Mouse (Mus musculus): ENCODE data around the gene Trmt61a.

The Trmt61a gene

GRCm38 (mm10) chr12:111672581-111672980 is 5.3 kb upstream of the Trmt61a start:
- DNase-seq: peak; percentile 32 to 67

GRCm38 (mm10) chr12:111674850-111675486 is 2.9 kb upstream of the Trmt61a start:
- DNase-seq: no peak

GRCm38 (mm10) chr12:111675797-111676580 is 1.9 kb upstream of the Trmt61a start:
- DNase-seq: no peak

- DNase-seq: peak; percentile 43 to 67
Measured at GRCm38 (mm10) chr12:111677421-111677820, 484 bp upstream of the Trmt61a start.

- DNase-seq: no peak
Measured at GRCm38 (mm10) chr12:111678670-111678933, 697 bp downstream of the Trmt61a start.

- DNase-seq: no peak
Measured at GRCm38 (mm10) chr12:111678997-111679396, 1.1 kb downstream of the Trmt61a start.

GRCm38 (mm10) chr12:111680661-111681060 is 2.8 kb downstream of the Trmt61a start:
- no peak for DNase-seq

- no peak for DNase-seq
Measured at GRCm38 (mm10) chr12:111681305-111681704, 3.4 kb downstream of the Trmt61a start.

GRCm38 (mm10) chr12:111682003-111682402 is 4.1 kb downstream of the Trmt61a start:
- no peak for DNase-seq

- no peak for DNase-seq
Measured at GRCm38 (mm10) chr12:111682806-111683205, 4.9 kb downstream of the Trmt61a start.

- no peak for DNase-seq
Measured at GRCm38 (mm10) chr12:111686390-111686789, 8.5 kb downstream of the Trmt61a start.

GRCm38 (mm10) chr12:111687350-111688068 is 9.6 kb downstream of the Trmt61a start:
- peak; percentile 96 to 97 for DNase-seq

- no peak for DNase-seq
Measured at GRCm38 (mm10) chr12:111688069-111688428, 10.1 kb downstream of the Trmt61a start.

- peak; percentile 79 to 90 for DNase-seq
Measured at GRCm38 (mm10) chr12:111689426-111689825, 11.5 kb downstream of the Trmt61a start.

- DNase-seq: peak; percentile 33 to 65
Measured at GRCm38 (mm10) chr12:111691346-111691872, 13.5 kb downstream of the Trmt61a start.

GRCm38 (mm10) chr12:111692899-111693298 is 15.0 kb downstream of the Trmt61a start:
- DNase-seq: peak in 1 of 2 experiments; percentile 31

GRCm38 (mm10) chr12:111693341-111694270 is 15.7 kb downstream of the Trmt61a start:
- peak; percentile 20 to 70 for DNase-seq

- no peak for DNase-seq
Measured at GRCm38 (mm10) chr12:111694271-111694781, 16.4 kb downstream of the Trmt61a start.

GRCm38 (mm10) chr12:111694880-111695804 is 17.2 kb downstream of the Trmt61a start:
- peak in 1 of 2 experiments; percentile 49 for DNase-seq

- DNase-seq: peak; percentile 75 to 82
Measured at GRCm38 (mm10) chr12:111696239-111696638, 18.3 kb downstream of the Trmt61a start.

GRCm38 (mm10) chr12:111697708-111698107 is 19.8 kb downstream of the Trmt61a start:
- peak in 1 of 2 experiments; percentile 28 for DNase-seq
